In genomic region chr5:72587192-72587681, GRCm38 (mm10) we compare ENCODE assay signal across 8 mouse cellular contexts. TPM values are rescaled to one million over a fixed set of nuclear protein-coding genes. Genes with fewer than 3 reads are reported as not detected.
A peak's percentile ranks its signal among the peaks of the same experiment; 100 is the strongest.
DNase-seq lines count a peak whose midpoint lies in the region; ATAC-seq and TF ChIP-seq lines count a peak whose summit lies in the region.

Gene Gm5868 (minus strand): TSS chr5:72587551.

- no peak for TF ChIP-seq EP300 in heart, adult 2 months (IDR thresholded peaks at IDR 0.05; ENCODE audit: insufficient read depth, low read depth, low read length)

- peak within 1 kb of the TSS; percentile 30 for H3K4me3 ChIP-seq in embryonic facial prominence, embryonic 11.5 days (ENCODE audit: low read depth, low read length)
- H3K4me3 ChIP-seq in intestine, embryonic 15.5 days (replicated peaks), result peak within 1 kb of the TSS; percentile 39
- H3K4me3 ChIP-seq in neural tube, embryonic 11.5 days (ENCODE audit: low read depth, low read length), result peak within 1 kb of the TSS; percentile 31
- H3K4me3 ChIP-seq in heart, adult 2 months, result no peak within 1 kb of the TSS

- no peak within 1 kb of the TSS for H3K27ac ChIP-seq in embryonic facial prominence, embryonic 11.5 days (replicated peaks; ENCODE audit: low read depth, low read length)
- no peak within 1 kb of the TSS for H3K27ac ChIP-seq in intestine, embryonic 15.5 days
- H3K27ac ChIP-seq in neural tube, embryonic 11.5 days (ENCODE audit: low read depth, low read length), result no peak within 1 kb of the TSS
- H3K27ac ChIP-seq in heart, adult 2 months, result no peak within 1 kb of the TSS

- H3K36me3 ChIP-seq in embryonic facial prominence, embryonic 11.5 days (replicated peaks; ENCODE audit: control insufficient read depth, insufficient read depth, low read depth, low read length), result no peaks in the 10 kb centered on the region
- no peaks in the 10 kb centered on the region for H3K36me3 ChIP-seq in intestine, embryonic 15.5 days
- H3K36me3 ChIP-seq in neural tube, embryonic 11.5 days (ENCODE audit: control insufficient read depth, insufficient read depth, low read length), result no peaks in the 10 kb centered on the region
- H3K36me3 ChIP-seq in heart, adult 2 months (ENCODE audit: control insufficient read depth, insufficient read depth, low read length), result no peaks in the 10 kb centered on the region

- H3K9ac ChIP-seq in embryonic facial prominence, embryonic 11.5 days (replicated peaks; ENCODE audit: low read length), result peak within 1 kb of the TSS; percentile 30
- H3K9ac ChIP-seq in intestine, embryonic 15.5 days, result peak within 1 kb of the TSS; percentile 30
- H3K9ac ChIP-seq in neural tube, embryonic 11.5 days (ENCODE audit: low read length), result peak within 1 kb of the TSS; percentile 26; the same call in 1 of the 2 replicates
- no peak within 1 kb of the TSS for H3K9ac ChIP-seq in heart, adult 2 months (ENCODE audit: low read depth, low read length)

- intact Hi-C loops in heart, adult 2 months (cut with DNase I), result no loop called here

- peak within 1 kb of the TSS; percentile 53 for H3K4me2 ChIP-seq in embryonic facial prominence, embryonic 11.5 days (ENCODE audit: low read depth, low read length)
- H3K4me2 ChIP-seq in intestine, embryonic 15.5 days (replicated peaks), result peak within 1 kb of the TSS; percentile 79
- peak within 1 kb of the TSS; percentile 52 for H3K4me2 ChIP-seq in neural tube, embryonic 11.5 days (ENCODE audit: low read depth)

- no peak for TF ChIP-seq POLR2A in heart, adult 2 months (IDR thresholded peaks at IDR 0.05; ENCODE audit: insufficient read depth, low read depth, low read length)

- H3K4me1 ChIP-seq in embryonic facial prominence, embryonic 11.5 days (ENCODE audit: control insufficient read depth, insufficient read depth, low read length), result no peaks in the 10 kb centered on the region
- no peaks in the 10 kb centered on the region; the same call in 1 of the 2 replicates for H3K4me1 ChIP-seq in intestine, embryonic 15.5 days (replicated peaks)
- no peaks in the 10 kb centered on the region for H3K4me1 ChIP-seq in neural tube, embryonic 11.5 days (ENCODE audit: control insufficient read depth, insufficient read depth, low read length)
- H3K4me1 ChIP-seq in heart, adult 2 months (ENCODE audit: control insufficient read depth, insufficient read depth, low read length), result no peaks in the 10 kb centered on the region

- DNase-seq in kidney, postnatal 10 days, result peak; percentile 9
- DNase-seq in kidney, adult 18-20 months, result no peak
- peak; percentile 19 for DNase-seq in embryonic facial prominence, embryonic 11.5 days (ENCODE audit: low spot score)
- DNase-seq in neural tube, embryonic 11.5 days (ENCODE audit: low spot score), result peak; percentile 40
- DNase-seq in B cell, adult 2 months, result no peak
- no peak for DNase-seq in urinary bladder, postnatal 4 days (ENCODE audit: low spot score in 2 of 2)
- no peak for DNase-seq in heart, adult 2 months

- no peaks in the 10 kb centered on the region for H3K9me3 ChIP-seq in embryonic facial prominence, embryonic 11.5 days (replicated peaks; ENCODE audit: control insufficient read depth, low read length)
- H3K9me3 ChIP-seq in intestine, embryonic 15.5 days, result no peaks in the 10 kb centered on the region
- H3K9me3 ChIP-seq in neural tube, embryonic 11.5 days (ENCODE audit: control insufficient read depth, low read length), result no peaks in the 10 kb centered on the region

- ATAC-seq in embryonic facial prominence, embryonic 11.5 days (replicated peaks; ENCODE audit: insufficient number of reproducible peaks, low FRiP score, low TSS enrichment, low read depth), result peak; percentile 83
- ATAC-seq in intestine, embryonic 15.5 days, result peak; percentile 75
- ATAC-seq in neural tube, embryonic 11.5 days (ENCODE audit: insufficient read depth, low FRiP score, low TSS enrichment), result peak; percentile 71

- H3K27me3 ChIP-seq in embryonic facial prominence, embryonic 11.5 days (ENCODE audit: control insufficient read depth, insufficient read depth, low read length), result peaks cover 4% of the 10 kb centered on the region; the same call in 1 of the 2 replicates
- peaks cover 8% of the 10 kb centered on the region for H3K27me3 ChIP-seq in intestine, embryonic 15.5 days (replicated peaks)
- peaks cover 2% of the 10 kb centered on the region; the same call in 1 of the 2 replicates for H3K27me3 ChIP-seq in neural tube, embryonic 11.5 days (ENCODE audit: control insufficient read depth, insufficient read depth, low read length)
- H3K27me3 ChIP-seq in heart, adult 2 months (ENCODE audit: control insufficient read depth, insufficient read depth, low read length), result peaks cover 7% of the 10 kb centered on the region

- 3% methylated on average over 36 of the region's 38 CpGs for WGBS in embryonic facial prominence, embryonic 11.5 days
- 5% methylated on average over 38 of the region's 38 CpGs for WGBS in intestine, embryonic 15.5 days
- 5% methylated on average over 38 of the region's 38 CpGs for WGBS in neural tube, embryonic 11.5 days
- 3% methylated on average over 37 of the region's 38 CpGs for WGBS in heart, adult 2 months

- TF ChIP-seq CTCF in heart, adult 2 months (IDR thresholded peaks at IDR 0.05), result no peak

- H3K79me2 ChIP-seq in heart, adult 2 months (replicated peaks; ENCODE audit: control insufficient read depth, insufficient read depth, low read length), result no peaks in the 10 kb centered on the region

RNA-seq across cellular contexts. Expression of gene Gm5868, which starts in this region (rescaled TPM):
- polyA plus RNA-seq in embryonic facial prominence, embryonic 11.5 days (2014; fragmentation: Nextera tagmentation; extraction: Ambion mirVana), result 1.5 and 1.9 TPM in 2 replicates
- polyA plus RNA-seq in intestine, embryonic 15.5 days (2015; fragmentation: Nextera tagmentation; extraction: Ambion mirVana), result 0.50 and 1.0 TPM in 2 replicates
- 8.7 and 10.1 TPM in 2 replicates for polyA plus RNA-seq in neural tube, embryonic 11.5 days (2014; fragmentation: Nextera tagmentation; extraction: Ambion mirVana)
- not detected for total RNA-seq in heart, adult 2 months (2021)
- not detected in 2 replicates for polyA plus RNA-seq in heart, adult 2 months (2012; rRNA removed)

Comparison
In these comparisons a context has a peak if more than half of its experiments do, and no peak if none do; other contexts are left out.
1. DNase-seq: peak in kidney, postnatal 10 days (single experiment), embryonic facial prominence, embryonic 11.5 days (single experiment) and neural tube, embryonic 11.5 days (single experiment); none in kidney, adult 18-20 months (single experiment), B cell, adult 2 months (0 of 2), urinary bladder, postnatal 4 days (0 of 2) and heart, adult 2 months (0 of 2).
2. Peak in every context shown above with its lines, with median percentiles within 50 percentile points of each other: ATAC-seq and H3K4me2 ChIP-seq.